Mouse (Mus musculus) G1E (cell line): ENCODE results near the gene Prima1.

Experiments
- CTCF ChIP-seq: IDR thresholded peaks from 2 replicates; pipeline ENCODE4 v1.5.1; 2012; ENCODE audit warnings: low read depth, low read length, inconsistent platforms, mixed read lengths
- GATA1 ChIP-seq: IDR thresholded peaks from 2 replicates; pipeline ENCODE4 v1.6.1; 2012; ENCODE audit warnings: borderline replicate concordance, low read length, inconsistent platforms, mixed read lengths
- POLR2AphosphoS5 ChIP-seq: IDR thresholded peaks from 2 replicates; pipeline ENCODE4 v1.6.1; 2012; ENCODE audit warnings: low read depth, low read length, inconsistent platforms; ENCODE audit not compliant: insufficient replicate concordance
- TAL1 ChIP-seq: conservative IDR thresholded peaks from 2 replicates; pipeline ENCODE4 v1.6.1; 2012; ENCODE audit warnings: low read depth, low read length, inconsistent platforms, mixed read lengths

- TF ChIP-seq CTCF (no peak), GATA1 (no peak), POLR2AphosphoS5 (no peak), TAL1 (no peak)
Observed at GRCm38 (mm10) chr12:103213591-103213990, 28.4 kb downstream of the Prima1 start.
